Mouse (Mus musculus): ENCODE measurements around the gene Adamts5.

The Adamts5 gene

GRCm38 (mm10) chr16:85901581-85901910 is at the start of gene Adamts5:
TSS of gene Adamts5 (minus strand) at chr16:85901828.
- no peak for DNase-seq

GRCm38 (mm10) chr16:85950356-85950755 is 48.7 kb upstream of the Adamts5 start:
- DNase-seq = no peak

- no peak for DNase-seq
These were observed 24.4 kb upstream of the Adamts5 start for GRCm38 (mm10) chr16:85926004-85926403.

GRCm38 (mm10) chr16:85922454-85922853 is 20.8 kb upstream of the Adamts5 start:
- no peak for DNase-seq

- DNase-seq = no peak
These were observed 18.5 kb upstream of the Adamts5 start for GRCm38 (mm10) chr16:85920122-85920521.

GRCm38 (mm10) chr16:85900702-85901580 is 687 bp downstream of the Adamts5 start:
- DNase-seq = no peak

GRCm38 (mm10) chr16:85899790-85900587 is 1.6 kb downstream of the Adamts5 start:
- no peak for DNase-seq

GRCm38 (mm10) chr16:85899301-85899721 is 2.3 kb downstream of the Adamts5 start:
- DNase-seq = no peak

GRCm38 (mm10) chr16:85898816-85899215 is 2.8 kb downstream of the Adamts5 start:
- DNase-seq = no peak

- DNase-seq = no peak
These were observed 3.2 kb downstream of the Adamts5 start for GRCm38 (mm10) chr16:85898391-85898790.

- no peak for DNase-seq
These were observed 3.8 kb downstream of the Adamts5 start for GRCm38 (mm10) chr16:85897854-85898253.

- no peak for DNase-seq
These were observed 5.7 kb downstream of the Adamts5 start for GRCm38 (mm10) chr16:85895948-85896347.

GRCm38 (mm10) chr16:85889778-85890177 is 11.8 kb downstream of the Adamts5 start:
- no peak for DNase-seq

GRCm38 (mm10) chr16:85887289-85888051 is 14.2 kb downstream of the Adamts5 start:
- no peak for DNase-seq

GRCm38 (mm10) chr16:85879075-85879474 is 22.6 kb downstream of the Adamts5 start:
- no peak for DNase-seq

- no peak for DNase-seq
These were observed 27.5 kb downstream of the Adamts5 start for GRCm38 (mm10) chr16:85874141-85874540.

GRCm38 (mm10) chr16:85871971-85872370 is 29.7 kb downstream of the Adamts5 start:
- no peak for DNase-seq

GRCm38 (mm10) chr16:85871248-85871647 is 30.4 kb downstream of the Adamts5 start:
- DNase-seq = no peak

- DNase-seq = no peak
These were observed 36.8 kb downstream of the Adamts5 start for GRCm38 (mm10) chr16:85864691-85865389.

GRCm38 (mm10) chr16:85854505-85854904 is 47.1 kb downstream of the Adamts5 start:
- DNase-seq = no peak

- DNase-seq = no peak
These were observed 74.6 kb downstream of the Adamts5 start for GRCm38 (mm10) chr16:85827066-85827465.

GRCm38 (mm10) chr16:85822330-85822916 is 79.2 kb downstream of the Adamts5 start:
- no peak for DNase-seq
